Mouse (Mus musculus) CD8-positive naive resting alpha-beta T cell, adult 2 months (primary cell): Measurements from ENCODE around the gene Skor1.

ENCODE experiments used
- DNase-seq, 2 experiments: peaks; one replicate each; pipeline ENCODE4 v3.0.0; 2022; ENCODE audit warnings: low read depth in 2 of 2, low spot score in 2 of 2

Skor1 gene

GRCm38 (mm10) chr9:63135801-63136200, 13.0 kb downstream of the Skor1 start:
- DNase-seq = peak; percentile 37 to 49

GRCm38 (mm10) chr9:63135356-63135755, 13.4 kb downstream of the Skor1 start:
- DNase-seq = no peak

- DNase-seq = no peak
Measured at GRCm38 (mm10) chr9:63133659-63134058, 15.1 kb downstream of the Skor1 start.

- DNase-seq = peak; percentile 97
Measured at GRCm38 (mm10) chr9:63132673-63133601, 15.8 kb downstream of the Skor1 start.

GRCm38 (mm10) chr9:63131957-63132602, 16.7 kb downstream of the Skor1 start:
- no peak for DNase-seq

- no peak for DNase-seq
Measured at GRCm38 (mm10) chr9:63129641-63130041, 19.1 kb downstream of the Skor1 start.

GRCm38 (mm10) chr9:63124512-63124911, 24.2 kb downstream of the Skor1 start:
- no peak for DNase-seq

GRCm38 (mm10) chr9:63123451-63124438, 25.0 kb downstream of the Skor1 start:
- DNase-seq = peak; percentile 87

- DNase-seq = no peak
Measured at GRCm38 (mm10) chr9:63122161-63122833, 26.5 kb downstream of the Skor1 start.

GRCm38 (mm10) chr9:63118385-63118784, 30.4 kb downstream of the Skor1 start:
- no peak for DNase-seq

GRCm38 (mm10) chr9:63112514-63112913, 36.2 kb downstream of the Skor1 start:
- DNase-seq = no peak

GRCm38 (mm10) chr9:63109782-63110087, 39.0 kb downstream of the Skor1 start:
- DNase-seq = no peak

GRCm38 (mm10) chr9:63109020-63109781, 39.6 kb downstream of the Skor1 start:
- DNase-seq = peak in 1 of 2 experiments; percentile 6

GRCm38 (mm10) chr9:63108580-63108979, 40.2 kb downstream of the Skor1 start:
- no peak for DNase-seq

- DNase-seq = no peak
Measured at GRCm38 (mm10) chr9:63100660-63101059, 48.1 kb downstream of the Skor1 start.

GRCm38 (mm10) chr9:63099876-63100275, 48.9 kb downstream of the Skor1 start:
- DNase-seq = no peak

- DNase-seq = no peak
Measured at GRCm38 (mm10) chr9:63099344-63099743, 49.4 kb downstream of the Skor1 start.

- DNase-seq = no peak
Measured at GRCm38 (mm10) chr9:63098887-63099286, 49.9 kb downstream of the Skor1 start.

GRCm38 (mm10) chr9:63097204-63097603, 51.6 kb downstream of the Skor1 start:
- no peak for DNase-seq

GRCm38 (mm10) chr9:63094030-63094429, 54.7 kb downstream of the Skor1 start:
- DNase-seq = no peak
